Mouse (Mus musculus) olfactory bulb, adult 2 months (tissue): ENCODE results near the gene Foxj2.

Experiments
- CTCF ChIP-seq: fragments of 200-500 bp; IDR thresholded peaks from 2 replicates; pipeline ENCODE4 v1.5.1; 2012; ENCODE audit warnings: low read depth, mild to moderate bottlenecking, low read length, moderate library complexity; ENCODE audit not compliant: insufficient read depth
- POLR2A ChIP-seq: fragments of 200-500 bp; IDR thresholded peaks from 2 replicates; pipeline ENCODE4 v1.6.1; 2012; ENCODE audit warnings: mild to moderate bottlenecking, low read depth, low read length, moderate library complexity; ENCODE audit not compliant: insufficient read depth

DNA sequence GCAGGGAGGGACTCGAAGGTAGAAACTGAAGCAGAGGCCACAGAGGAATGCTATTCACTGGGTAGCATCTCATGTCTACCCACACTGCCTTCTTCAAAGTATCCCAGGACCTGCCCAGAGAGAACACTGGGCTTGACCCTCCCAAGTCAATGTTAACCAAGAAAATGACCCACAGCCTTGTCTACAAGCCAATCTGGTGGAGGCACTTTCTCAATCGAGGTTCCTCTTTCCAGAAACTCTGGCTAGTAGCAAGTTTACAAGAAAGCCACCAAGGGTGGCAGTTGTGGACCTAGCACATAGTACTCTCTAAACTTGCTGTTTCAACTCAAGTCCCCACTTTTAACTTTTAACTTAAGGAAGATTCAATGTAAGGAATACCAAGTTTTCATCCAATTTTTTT, 33.0 kb downstream of the Foxj2 start:
- no peak for TF ChIP-seq POLR2A
- TF ChIP-seq CTCF: no peak
